Mouse (Mus musculus) MEL (cell line): ENCODE data around the gene Frmd4a. TPM values are rescaled to one million over a fixed set of nuclear protein-coding genes. Genes with fewer than 3 reads are reported as not detected.

Experiments
- DNase-seq: peaks from one replicate; pipeline ENCODE4 v3.0.0; 2011; ENCODE audit warnings: low read depth, low spot score
- H3K27ac ChIP-seq: 2 replicates; pipeline ENCODE4 v1.5.1; 2012; ENCODE audit warnings: low read depth, mild to moderate bottlenecking, control low read depth, low read length, moderate library complexity; ENCODE audit not compliant: control insufficient read depth
- H3K27me3 ChIP-seq, 2 experiments: fragments of 150-350 bp in 1 of 2; sonication (generic) in 1 of 2; 2 replicates each; pipeline ENCODE4 v1.6.1; 2012; ENCODE audit warnings: low read length in 2 of 2, mild to moderate bottlenecking in 2 of 2, improper control_type of control experiment in 1 of 2, moderate library complexity in 1 of 2; ENCODE audit not compliant: insufficient read depth in 2 of 2, control insufficient read depth in 1 of 2
- H3K36me3 ChIP-seq, 2 experiments: 2 replicates each; pipeline ENCODE4 v1.6.1; 2012 to 2014; ENCODE audit warnings: low read length in 2 of 2, improper control_type of control experiment in 1 of 2, inconsistent platforms in 1 of 2, mild to moderate bottlenecking in 1 of 2; ENCODE audit not compliant: insufficient read depth in 2 of 2, control insufficient read depth in 1 of 2
- H3K4me1 ChIP-seq, 2 experiments: fragments of 150-350 bp in 1 of 2; sonication (generic) in 1 of 2; 2 replicates each; pipeline ENCODE4 v1.6.1; 2012; ENCODE audit warnings: low read length in 2 of 2, improper control_type of control experiment in 1 of 2, mild to moderate bottlenecking in 1 of 2; ENCODE audit not compliant: insufficient read depth in 2 of 2, control insufficient read depth in 1 of 2
- H3K4me3 ChIP-seq, 2 experiments: fragments of 150-350 bp in 1 of 2; sonication (generic) in 1 of 2; 2 replicates each; pipeline ENCODE4 v1.5.1; 2012; ENCODE audit warnings: low read depth in 2 of 2, low read length in 2 of 2, mild to moderate bottlenecking in 2 of 2, moderate library complexity in 2 of 2, control low read depth in 1 of 2, improper control_type of control experiment in 1 of 2; ENCODE audit not compliant: control insufficient read depth in 1 of 2, insufficient read depth in 1 of 2
- H3K79me2 ChIP-seq: 2 replicates; pipeline ENCODE4 v1.6.1; 2012; ENCODE audit warnings: mild to moderate bottlenecking, low read length, moderate library complexity; ENCODE audit not compliant: control insufficient read depth, poor library complexity, insufficient read depth
- H3K9ac ChIP-seq: 2 replicates; pipeline ENCODE4 v1.6.1; 2012; ENCODE audit warnings: low read depth, mild to moderate bottlenecking, control low read depth, low read length, moderate library complexity; ENCODE audit not compliant: control insufficient read depth, poor library complexity, severe bottlenecking
- H3K9me3 ChIP-seq: fragments of 150-350 bp; sonication (generic); replicated peaks from 2 replicates; pipeline ENCODE4 v1.6.1; 2012; ENCODE audit warnings: mild to moderate bottlenecking, low read length, improper control_type of control experiment, moderate library complexity; ENCODE audit not compliant: insufficient read depth
- CHD1 ChIP-seq: IDR thresholded peaks from 2 replicates; pipeline ENCODE4 v1.6.1; 2012; ENCODE audit warnings: low read depth, mild to moderate bottlenecking, inconsistent platforms, low read length, improper control_type of control experiment
- E2F4 ChIP-seq: IDR thresholded peaks from 2 replicates; pipeline ENCODE4 v1.6.1; 2011; ENCODE audit warnings: low read depth, low read length, improper control_type of control experiment, borderline replicate concordance
- EP300 ChIP-seq, 2 experiments: IDR thresholded peaks; 2 replicates each; pipeline ENCODE4 v1.6.1; 2011; ENCODE audit warnings: improper control_type of control experiment in 2 of 2, low read length in 2 of 2, low read depth in 1 of 2, mild to moderate bottlenecking in 1 of 2
- ETS1 ChIP-seq: IDR thresholded peaks from 2 replicates; pipeline ENCODE4 v1.6.1; 2012; ENCODE audit warnings: low read depth, mild to moderate bottlenecking, inconsistent platforms, low read length, improper control_type of control experiment, moderate library complexity
- GATA1 ChIP-seq: IDR thresholded peaks from 2 replicates; pipeline ENCODE4 v1.6.1; 2011; ENCODE audit warnings: low read depth, low read length, improper control_type of control experiment
- HCFC1 ChIP-seq: IDR thresholded peaks from 2 replicates; pipeline ENCODE4 v1.6.1; 2012; ENCODE audit warnings: low read depth, mild to moderate bottlenecking, inconsistent platforms, low read length, improper control_type of control experiment, moderate library complexity
- KAT2A ChIP-seq: conservative IDR thresholded peaks from 2 replicates; pipeline ENCODE4 v1.6.1; 2012; ENCODE audit warnings: low read depth, low read length, improper control_type of control experiment, inconsistent platforms
- MAFK ChIP-seq: IDR thresholded peaks from 2 replicates; pipeline ENCODE4 v1.6.1; 2011; ENCODE audit warnings: low read depth, mild to moderate bottlenecking, low read length, improper control_type of control experiment, borderline replicate concordance
- MAX ChIP-seq: IDR thresholded peaks from 2 replicates; pipeline ENCODE4 v1.6.1; 2011; ENCODE audit warnings: low read length, improper control_type of control experiment
- MAZ ChIP-seq: IDR thresholded peaks from 2 replicates; pipeline ENCODE4 v1.6.1; 2012; ENCODE audit warnings: low read depth, mild to moderate bottlenecking, inconsistent platforms, low read length, improper control_type of control experiment
- MEF2A ChIP-seq: IDR thresholded peaks from 2 replicates; pipeline ENCODE4 v1.6.1; 2014; ENCODE audit warnings: low read depth, mild to moderate bottlenecking, inconsistent platforms, low read length, improper control_type of control experiment; ENCODE audit not compliant: poor library complexity, insufficient replicate concordance, severe bottlenecking; ENCODE audit errors: extremely low read depth
- MXI1 ChIP-seq: IDR thresholded peaks from 2 replicates; pipeline ENCODE4 v1.6.1; 2011; ENCODE audit warnings: mild to moderate bottlenecking, low read depth, low read length, improper control_type of control experiment
- MYC ChIP-seq: IDR thresholded peaks from 2 replicates; pipeline ENCODE4 v1.6.1; 2011; ENCODE audit warnings: low read depth, mild to moderate bottlenecking, low read length, improper control_type of control experiment, moderate library complexity
- NELFE ChIP-seq: IDR thresholded peaks from 2 replicates; pipeline ENCODE4 v1.6.1; 2011; ENCODE audit warnings: low read depth, low read length, improper control_type of control experiment
- POLR2A ChIP-seq, 2 experiments: IDR thresholded peaks; 2 replicates each; pipeline ENCODE4 v1.6.1; 2011 to 2012; ENCODE audit warnings: low read length in 2 of 2, mild to moderate bottlenecking in 2 of 2, control low read depth in 1 of 2, improper control_type of control experiment in 1 of 2, low read depth in 1 of 2, moderate library complexity in 1 of 2; ENCODE audit not compliant: control insufficient read depth in 1 of 2, insufficient read depth in 1 of 2, poor library complexity in 1 of 2
- RAD21 ChIP-seq: IDR thresholded peaks from 2 replicates; pipeline ENCODE4 v1.6.1; 2011; ENCODE audit warnings: mild to moderate bottlenecking, low read depth, low read length, improper control_type of control experiment
- TAL1 ChIP-seq: IDR thresholded peaks from 2 replicates; pipeline ENCODE4 v1.6.1; 2012; ENCODE audit warnings: mild to moderate bottlenecking, inconsistent platforms, low read length, moderate library complexity, mixed read lengths
- TCF12 ChIP-seq: IDR thresholded peaks from 2 replicates; pipeline ENCODE4 v1.6.1; 2014; ENCODE audit warnings: low read depth, mild to moderate bottlenecking, inconsistent platforms, low read length, improper control_type of control experiment, moderate library complexity
- USF1 ChIP-seq: IDR thresholded peaks from 2 replicates; pipeline ENCODE4 v1.6.1; 2014; ENCODE audit warnings: low read depth, mild to moderate bottlenecking, inconsistent platforms, low read length, improper control_type of control experiment, moderate library complexity
- USF2 ChIP-seq, 2 experiments: IDR thresholded peaks; 2 replicates each; pipeline ENCODE4 v1.6.1; 2011 to 2012; ENCODE audit warnings: improper control_type of control experiment in 2 of 2, low read length in 2 of 2, borderline replicate concordance in 1 of 2, inconsistent platforms in 1 of 2, low read depth in 1 of 2, mild to moderate bottlenecking in 1 of 2; ENCODE audit not compliant: insufficient read depth in 1 of 2
- ZC3H11A ChIP-seq: IDR thresholded peaks from 2 replicates; pipeline ENCODE4 v1.6.1; 2012; ENCODE audit warnings: low read depth, mild to moderate bottlenecking, inconsistent platforms, low read length, improper control_type of control experiment
- ZMIZ1 ChIP-seq: IDR thresholded peaks from 2 replicates; pipeline ENCODE4 v1.6.1; 2012; ENCODE audit warnings: low read depth, mild to moderate bottlenecking, inconsistent platforms, low read length, improper control_type of control experiment, moderate library complexity
- polyA plus RNA-seq, 2 experiments: library from polyadenylated mRNA; stranded (reverse) in 1 of 2; unstranded in 1 of 2; fragments of >175 nt in 1 of 2; fragments of >200 nt in 1 of 2; gene quantifications; 2 replicates each; pipeline versions ENCODE4 v1.2.1 to v1.2.4; 2012; ENCODE audit warnings: low replicate concordance in 2 of 2, low read depth in 1 of 2; ENCODE audit not compliant: insufficient read length in 2 of 2, insufficient read depth in 1 of 2, missing spikeins in 1 of 2
- total RNA-seq: library from RNA; depleted of rRNA; stranded (reverse); fragments of 300-350 nt; gene quantifications from 2 replicates; pipeline ENCODE4 v1.2.3, GENCODE M21; 2012

Frmd4a gene
- total and polyA plus RNA-seq, 3 experiments: 6.4 to 14.4 TPM; not detected in 1

DNA sequence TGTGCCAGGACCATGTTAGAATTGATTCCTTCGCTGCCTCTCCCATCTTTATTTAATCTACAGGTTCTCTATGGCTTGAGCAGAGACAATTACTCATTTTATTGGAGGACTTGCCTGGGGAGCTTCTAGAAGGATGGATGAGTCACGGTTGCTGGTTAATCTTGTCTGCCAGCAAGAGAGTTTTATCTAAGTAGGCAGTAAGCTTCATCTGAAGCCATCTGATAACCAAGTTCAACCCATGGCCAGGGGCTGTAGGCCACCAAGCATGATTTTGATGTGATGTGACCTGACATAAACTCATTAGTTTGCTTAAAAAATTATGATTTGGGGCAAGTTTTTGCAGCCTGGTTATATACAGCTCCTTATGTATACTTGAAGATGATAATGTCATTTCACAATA lies 38.0 kb downstream of the Frmd4a start:
- Histone ChIP-seq H3K27ac (no peak overlapping the region), H3K9me3 (no peaks in the 10 kb centered on the region), H3K27me3 (no peaks in the 10 kb centered on the region), H3K9ac (no peak overlapping the region), H3K4me3 (no peak overlapping the region), H3K4me1 (peaks cover 0 to 5% of the 10 kb centered on the region in 2 experiments; a peak in 2 of 4 replicates), H3K36me3 (no peaks in the 10 kb centered on the region; a peak in 1 of 4 replicates), H3K79me2 (no peaks in the 10 kb centered on the region)
- TF ChIP-seq MAX: no peak
- no peak for TF ChIP-seq E2F4
- TF ChIP-seq MAZ: no peak
- TF ChIP-seq TAL1: no peak
- TF ChIP-seq MXI1: no peak
- TF ChIP-seq EP300 (IDR thresholded peaks at IDR 0.05; ENCODE audit: low read depth in 1 of 2, low read length in 2 of 2): peak; percentile 47 to 48; a peak in 3 of 4 replicates
- TF ChIP-seq CHD1: no peak
- TF ChIP-seq ETS1: no peak
- TF ChIP-seq TCF12: peak; percentile 40; the same call in 1 of the 2 replicates
- TF ChIP-seq KAT2A: no peak
- TF ChIP-seq MAFK: no peak
- peak; percentile 70 for TF ChIP-seq GATA1
- no peak for TF ChIP-seq POLR2A (IDR thresholded peaks at IDR 0.05; ENCODE audit: control insufficient read depth in 1 of 2, insufficient read depth in 1 of 2, low read depth in 1 of 2, low read length in 2 of 2, poor library complexity in 1 of 2)
- no peak for TF ChIP-seq RAD21
- no peak for TF ChIP-seq USF2 (IDR thresholded peaks at IDR 0.05; ENCODE audit: borderline replicate concordance in 1 of 2, insufficient read depth in 1 of 2, low read depth in 1 of 2, low read length in 2 of 2)
- TF ChIP-seq ZMIZ1: no peak
- no peak for TF ChIP-seq MYC
- TF ChIP-seq HCFC1: no peak
- peak; percentile 17 for DNase-seq

DNA sequence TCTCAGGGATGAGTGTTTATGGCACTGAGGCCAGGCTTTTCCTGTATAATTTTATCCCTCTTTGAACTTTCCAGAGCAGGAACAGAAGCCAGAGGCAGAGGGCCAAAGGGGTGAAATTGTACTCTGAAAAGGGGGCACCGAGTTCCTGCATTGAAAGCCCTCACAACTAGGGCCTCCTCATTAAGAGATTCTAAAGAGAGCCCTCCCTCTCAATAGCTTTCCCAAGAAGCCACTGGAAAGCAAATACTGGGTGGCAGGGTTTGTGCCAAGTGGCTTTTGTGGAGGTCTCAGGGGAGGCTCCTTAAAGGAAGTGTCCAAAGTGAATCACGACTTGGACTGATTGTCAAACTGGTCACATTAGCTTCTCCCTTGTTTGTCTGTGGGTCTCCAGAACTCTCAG lies 43.2 kb downstream of the Frmd4a start:
- no peak for TF ChIP-seq NELFE
- no peak for TF ChIP-seq MAFK
- no peak for TF ChIP-seq USF1
- TF ChIP-seq MAZ: no peak
- TF ChIP-seq USF2 (IDR thresholded peaks at IDR 0.05; ENCODE audit: borderline replicate concordance in 1 of 2, insufficient read depth in 1 of 2, low read depth in 1 of 2, low read length in 2 of 2): no peak
- no peak for TF ChIP-seq ZC3H11A
- TF ChIP-seq MEF2A: no peak
- no peak for TF ChIP-seq RAD21
- no peak for DNase-seq
- no peaks in the 10 kb centered on the region for H3K79me2 ChIP-seq
- 0 out of 4 replicates have a peak, but pooled peaks cover 0 to 2% of the 10 kb centered on the region in 2 experiments for H3K27me3 ChIP-seq
- no peaks in the 10 kb centered on the region for H3K36me3 ChIP-seq
- no peak overlapping the region for H3K9ac ChIP-seq
- H3K9me3 ChIP-seq: no peaks in the 10 kb centered on the region
- no peak overlapping the region for H3K4me3 ChIP-seq
- H3K4me1 ChIP-seq: no peaks in the 10 kb centered on the region; a peak in 1 of 4 replicates
- H3K27ac ChIP-seq: no peak overlapping the region
